Mouse (Mus musculus) spleen, postnatal 36 days (tissue): ENCODE data around the gene Qrich1.

ENCODE experiments used
- DNase-seq, 2 experiments: peaks; one replicate each; pipeline ENCODE4 v3.0.0; 2022; ENCODE audit warnings: low spot score in 2 of 2, mixed read lengths in 1 of 2

Qrich1 gene

GRCm38 (mm10) chr9:108492043-108492750, 24.4 kb upstream of the Qrich1 start:
- DNase-seq: peak in 1 of 2 experiments; percentile 37

DNA sequence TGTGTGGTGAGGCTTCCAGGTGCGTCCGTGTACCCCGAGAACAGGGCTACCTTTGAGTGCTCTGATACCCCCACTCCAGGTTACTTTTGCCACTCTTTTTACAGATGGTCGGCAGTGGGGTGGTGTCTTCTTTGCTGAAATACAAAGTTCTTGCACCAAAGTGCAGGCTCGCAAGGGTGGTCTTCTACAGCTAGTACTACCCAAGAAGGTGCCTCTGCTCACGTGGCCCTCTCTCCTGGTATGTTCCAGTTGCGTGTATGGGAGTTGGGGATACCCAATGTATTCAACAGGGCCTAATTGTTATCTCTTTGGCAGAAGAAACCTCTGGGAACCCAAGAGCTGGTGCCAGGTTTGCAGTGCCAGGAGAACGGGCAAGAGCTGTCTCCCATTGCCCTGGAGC, 23.4 kb upstream of the Qrich1 start:
- DNase-seq: no peak

DNA sequence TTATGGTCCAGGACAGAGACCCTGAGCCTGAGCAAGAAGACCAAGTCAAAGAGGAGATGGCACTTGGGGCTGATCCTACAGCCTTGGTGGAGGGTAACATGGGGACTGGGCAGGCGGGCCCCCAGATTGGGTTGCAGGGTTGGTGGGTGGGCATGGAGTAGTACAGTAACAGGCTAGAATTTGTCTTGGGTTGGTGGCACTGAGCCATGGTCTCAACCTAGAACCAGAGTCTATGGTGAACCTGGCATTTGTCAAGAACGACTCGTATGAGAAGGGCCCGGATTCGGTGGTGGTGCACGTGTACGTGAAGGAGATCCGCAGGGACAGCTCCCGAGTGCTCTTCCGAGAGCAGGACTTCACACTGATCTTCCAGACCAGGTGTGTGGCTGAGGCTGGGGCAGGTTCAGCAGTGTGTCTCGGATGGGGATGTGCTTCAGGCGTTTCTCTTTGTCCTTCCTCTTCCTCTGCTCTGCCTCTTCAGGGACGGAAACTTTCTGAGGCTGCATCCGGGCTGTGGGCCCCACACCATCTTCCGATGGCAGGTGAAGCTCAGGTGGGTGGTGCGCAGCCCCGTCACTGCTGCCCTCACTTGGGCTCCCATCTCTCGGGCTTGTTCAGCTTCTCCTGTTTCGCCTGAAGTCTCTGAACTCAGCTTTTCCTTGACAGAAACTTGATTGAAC, 22.3 kb upstream of the Qrich1 start:
- no peak for DNase-seq

- no peak for DNase-seq
These were observed 21.7 kb upstream of the Qrich1 start for GRCm38 (mm10) chr9:108494905-108495304.

- no peak for DNase-seq
These were observed 17.4 kb upstream of the Qrich1 start for GRCm38 (mm10) chr9:108499231-108499630.

- DNase-seq: no peak
These were observed 16.7 kb upstream of the Qrich1 start for GRCm38 (mm10) chr9:108499943-108500342.

GRCm38 (mm10) chr9:108506901-108507300, 9.7 kb upstream of the Qrich1 start:
- no peak for DNase-seq

- peak; percentile 94 to 96 for DNase-seq
These were observed 8.8 kb upstream of the Qrich1 start, which contains the start of gene Qars for GRCm38 (mm10) chr9:108507619-108508434. TSS of gene Qars (plus strand) at chr9:108507706.

- DNase-seq: peak in 1 of 2 experiments; percentile 1
These were observed 7.8 kb upstream of the Qrich1 start for GRCm38 (mm10) chr9:108508776-108509175.

- peak; percentile 83 for DNase-seq
These were observed 786 bp downstream of the Qrich1 start for GRCm38 (mm10) chr9:108517253-108517930.

- DNase-seq: peak in 1 of 2 experiments; percentile 31
These were observed 1.3 kb downstream of the Qrich1 start for GRCm38 (mm10) chr9:108517931-108518332.

DNA sequence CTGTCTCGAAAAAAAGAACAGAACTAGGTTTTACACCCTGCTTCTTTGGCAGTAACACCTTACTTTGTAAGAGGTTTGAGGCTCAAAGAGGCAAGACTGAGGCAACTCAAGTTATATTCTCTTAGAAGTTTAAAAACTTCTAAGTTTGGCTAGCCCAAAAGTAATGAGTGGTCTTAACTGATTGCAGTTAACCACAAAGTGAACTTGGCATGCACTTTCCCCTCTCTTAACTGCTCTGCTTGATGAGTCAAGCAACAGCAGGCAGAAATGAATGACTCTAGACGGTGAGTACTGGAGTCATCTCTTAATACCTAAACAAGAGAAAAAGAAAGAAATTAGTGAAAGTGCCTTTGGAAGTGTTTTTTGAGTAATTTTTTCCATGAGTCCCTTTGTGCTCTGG, 5.0 kb downstream of the Qrich1 start:
- no peak for DNase-seq

GRCm38 (mm10) chr9:108523341-108523740, 6.7 kb downstream of the Qrich1 start:
- DNase-seq: no peak

DNA sequence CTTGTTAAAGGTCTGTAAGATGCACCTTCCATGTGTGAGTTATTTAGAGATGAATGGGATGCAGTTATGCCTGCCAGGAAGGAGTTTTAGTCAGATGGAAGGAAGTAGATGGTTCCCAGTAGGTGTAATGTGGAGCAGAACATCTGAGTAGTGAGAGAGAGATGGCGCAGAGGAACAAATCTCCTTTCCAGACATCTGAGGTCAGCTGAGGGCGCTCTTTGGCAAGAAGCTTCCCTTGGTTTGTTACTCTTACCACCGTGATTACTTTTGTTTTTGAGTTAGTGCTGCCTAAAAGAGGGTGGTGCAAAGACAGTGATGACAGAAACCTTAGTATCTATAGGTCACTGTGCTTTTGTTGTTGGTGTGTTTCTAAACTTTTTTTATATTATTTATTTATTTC, 8.8 kb downstream of the Qrich1 start:
- DNase-seq: no peak

DNA sequence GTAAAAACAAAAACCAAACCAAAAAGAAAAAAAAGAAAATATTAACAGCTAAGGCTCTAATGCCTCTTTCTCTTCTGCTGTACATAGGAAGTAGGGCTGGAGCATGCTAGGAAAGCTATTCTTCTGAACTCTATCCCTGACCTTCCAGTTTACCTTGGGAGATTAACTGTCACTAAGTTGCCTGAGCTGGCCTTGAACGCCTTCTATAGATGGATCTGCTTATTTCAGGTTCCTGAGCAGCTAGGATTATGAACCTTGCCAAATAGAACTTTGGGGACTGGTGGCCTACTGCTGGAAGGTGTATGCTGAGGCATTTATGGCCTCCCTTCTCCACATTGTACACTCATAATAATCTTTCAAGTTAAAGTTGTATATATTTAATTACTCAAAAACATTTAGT, 14.3 kb downstream of the Qrich1 start:
- no peak for DNase-seq

DNA sequence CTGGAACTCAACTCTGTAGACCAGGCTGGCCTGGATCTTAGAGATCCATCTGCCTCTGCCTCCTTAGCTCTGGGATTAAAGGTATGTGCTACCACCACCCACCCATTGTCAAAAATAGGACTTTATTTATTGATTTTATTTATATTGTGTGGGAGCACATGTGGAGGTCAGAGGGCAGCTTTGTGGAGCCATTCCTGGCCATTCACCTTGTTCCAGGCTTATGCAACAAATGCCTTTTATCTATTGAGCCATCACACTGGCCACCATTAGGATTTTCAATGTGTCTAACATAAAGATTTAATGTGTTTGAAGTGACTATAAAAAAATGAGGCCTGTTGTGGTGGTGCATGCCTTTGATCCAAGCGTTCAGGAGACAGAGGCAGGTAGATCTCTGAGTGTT, 14.9 kb downstream of the Qrich1 start:
- no peak for DNase-seq

- DNase-seq: no peak
These were observed 24.2 kb downstream of the Qrich1 start for GRCm38 (mm10) chr9:108540846-108541245.

GRCm38 (mm10) chr9:108545986-108546385, 29.4 kb downstream of the Qrich1 start:
- no peak for DNase-seq

GRCm38 (mm10) chr9:108546875-108547274, 30.3 kb downstream of the Qrich1 start:
- no peak for DNase-seq

GRCm38 (mm10) chr9:108559169-108559568, 42.6 kb downstream of the Qrich1 start:
- DNase-seq: no peak

DNA sequence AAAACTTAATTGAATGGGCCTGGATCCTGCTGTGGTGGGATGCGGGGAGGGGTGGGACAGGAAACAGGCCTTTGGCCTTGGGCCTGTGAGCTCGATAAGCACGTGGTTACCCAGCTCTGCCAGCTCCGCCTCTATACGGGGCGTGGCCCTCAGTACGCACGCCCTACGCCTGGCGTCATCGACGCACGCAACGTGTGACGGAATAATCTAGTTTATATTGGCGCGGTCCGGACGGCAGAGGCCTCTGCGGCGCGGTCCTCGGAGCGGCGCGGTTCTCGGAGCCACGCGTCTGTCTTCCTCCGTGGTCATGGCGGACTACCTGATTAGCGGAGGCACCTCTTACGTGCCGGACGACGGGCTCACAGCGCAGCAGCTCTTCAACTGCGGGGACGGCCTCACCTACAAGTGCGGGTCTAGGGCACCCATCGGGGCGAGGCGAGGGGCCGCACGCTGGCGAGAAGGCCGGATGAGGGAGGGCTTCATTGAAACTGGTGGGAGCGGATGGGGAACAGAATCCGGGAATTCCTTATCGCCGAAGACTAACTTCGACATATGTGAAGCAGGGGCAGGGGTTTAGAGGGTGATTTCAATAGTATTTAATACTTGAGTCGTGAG, 43.7 kb downstream of the Qrich1 start, which contains the start of gene Impdh2:
Gene Impdh2 (plus strand): TSS at position 60 of the 615 bp plus-strand sequence.
- DNase-seq: peak; percentile 94 to 96
